Comparison of ENCODE assay signal across 8 mouse cellular contexts in genomic region chr7:30198481-30198971, GRCm38 (mm10). TPM values are rescaled to one million over a fixed set of nuclear protein-coding genes. Genes with fewer than 3 reads are reported as not detected.
A peak's percentile ranks its signal among the peaks of the same experiment; 100 is the strongest.
DNase-seq lines count a peak whose midpoint lies in the region; ATAC-seq lines count a peak whose summit lies in the region.

Gene Capns1 (minus strand): TSS chr7:30198811.

- H3K4me1 ChIP-seq in forebrain, embryonic 13.5 days: peaks cover 14% of the 10 kb centered on the region
- H3K4me1 ChIP-seq in hindbrain, embryonic 10.5 days (replicated peaks): peaks cover 26% of the 10 kb centered on the region

- H3K27me3 ChIP-seq in forebrain, embryonic 13.5 days: no peaks in the 10 kb centered on the region
- H3K27me3 ChIP-seq in hindbrain, embryonic 10.5 days (ENCODE audit: insufficient read depth, poor library complexity, severe bottlenecking): no peaks in the 10 kb centered on the region

- H3K4me2 ChIP-seq in forebrain, embryonic 13.5 days: peak within 1 kb of the TSS; percentile 45

- DNase-seq in frontal cortex, adult 2 months (ENCODE audit: extremely low spot score in 1 of 2, low spot score in 1 of 2): peak in 1 of 2 experiments; percentile 76
- DNase-seq in frontal cortex, postnatal 14 days (ENCODE audit: low spot score in 2 of 2): no peak
- DNase-seq in c-Kit-positive CD71-positive TER-119-negative erythroid progenitor cells, embryonic 14.5 days (ENCODE audit: low read depth): peak; percentile 85
- DNase-seq in hindbrain, embryonic 10.5 days (ENCODE audit: low spot score): peak; percentile 75
- peak; percentile 55 to 65 for DNase-seq in layer of hippocampus, postnatal 14 days (ENCODE audit: low spot score in 2 of 2)
- DNase-seq in lung, postnatal 25 days (ENCODE audit: low spot score): peak; percentile 83
- DNase-seq in right cerebral cortex, adult 2 months (ENCODE audit: low spot score in 2 of 2): peak; percentile 61 to 62

- no peak; the same call in 1 of the 2 replicates for ATAC-seq in forebrain, embryonic 13.5 days

- 4% methylated on average over 8 of the region's 8 CpGs for WGBS in forebrain, embryonic 13.5 days
- 12% methylated on average over 8 of the region's 8 CpGs for WGBS in hindbrain, embryonic 10.5 days

- H3K27ac ChIP-seq in forebrain, embryonic 13.5 days: no peak within 1 kb of the TSS
- H3K27ac ChIP-seq in hindbrain, embryonic 10.5 days: 0 out of 2 replicates have a peak within 1 kb of the TSS, but pooled peaks have one; percentile 35

- no peaks in the 10 kb centered on the region for H3K9me3 ChIP-seq in forebrain, embryonic 13.5 days (replicated peaks)
- H3K9me3 ChIP-seq in hindbrain, embryonic 10.5 days: no peaks in the 10 kb centered on the region

- H3K4me3 ChIP-seq in forebrain, embryonic 13.5 days: peak within 1 kb of the TSS; percentile 15; the same call in 1 of the 2 replicates
- H3K4me3 ChIP-seq in hindbrain, embryonic 10.5 days: peak within 1 kb of the TSS; percentile 31

- H3K9ac ChIP-seq in forebrain, embryonic 13.5 days: no peak within 1 kb of the TSS

- no peaks in the 10 kb centered on the region for H3K36me3 ChIP-seq in forebrain, embryonic 13.5 days (ENCODE audit: poor library complexity, severe bottlenecking)
- no peaks in the 10 kb centered on the region for H3K36me3 ChIP-seq in hindbrain, embryonic 10.5 days

RNA-seq across cellular contexts. Expression of gene Capns1, which starts in this region (rescaled TPM):
- polyA plus RNA-seq in frontal cortex, adult 2 months (2012; rRNA removed): 236 and 319 TPM in 2 replicates
- 51.9 and 54.9 TPM in 2 replicates for polyA plus RNA-seq in forebrain, embryonic 13.5 days (2015; fragmentation: Nextera tagmentation; extraction: Ambion mirVana)
- polyA plus RNA-seq in hindbrain, embryonic 10.5 days (2016; fragmentation: Nextera tagmentation; extraction: Ambion mirVana): 65.1 and 72.5 TPM in 2 replicates
- 100 to 1,000 TPM; 206 to 239 TPM for total RNA-seq in layer of hippocampus, postnatal 14 days (2021)

Comparison
In these comparisons a context has a peak if more than half of its experiments do, and no peak if none do; other contexts are left out.
1. DNase-seq: peak in c-Kit-positive CD71-positive TER-119-negative erythroid progenitor cells, embryonic 14.5 days (single experiment), hindbrain, embryonic 10.5 days (single experiment), layer of hippocampus, postnatal 14 days (2 of 2), lung, postnatal 25 days (single experiment) and right cerebral cortex, adult 2 months (2 of 2); none in frontal cortex, postnatal 14 days (0 of 2).